Mouse (Mus musculus) limb, embryonic 14.5 days (tissue): Measurements from ENCODE around the gene Ebf1. TPM values are rescaled to one million over a fixed set of nuclear protein-coding genes. Genes with fewer than 3 reads are reported as not detected.

Source experiments
- ATAC-seq: fragments of 200-750 bp; cut with Nextera tagmentation; 2 replicates; pipeline ENCODE4 v1.8.0; 2017; ENCODE audit warnings: low read depth, moderate number of reproducible peaks, moderate TSS enrichment; ENCODE audit not compliant: low FRiP score
- DNase-seq: peaks from one replicate; pipeline ENCODE4 v3.0.0-alpha.2; 2015; ENCODE audit warnings: low spot score
- H3K27ac ChIP-seq: fragments of 300-500 bp; sonication (generic); replicated peaks from 2 replicates; pipeline ENCODE4 v1.5.1; 2014; ENCODE audit warnings: low read depth, mild to moderate bottlenecking, low read length, moderate library complexity, mixed read lengths
- H3K27me3 ChIP-seq: fragments of 300-500 bp; sonication (generic); 2 replicates; pipeline ENCODE4 v1.6.1; 2014; ENCODE audit warnings: low read length, mixed read lengths; ENCODE audit not compliant: control insufficient read depth, insufficient read depth
- H3K36me3 ChIP-seq: fragments of 300-500 bp; sonication (generic); 2 replicates; pipeline ENCODE4 v1.6.1; 2014; ENCODE audit warnings: mild to moderate bottlenecking, low read length, moderate library complexity, mixed read lengths; ENCODE audit not compliant: control insufficient read depth, insufficient read depth
- H3K4me1 ChIP-seq: fragments of 300-500 bp; sonication (generic); 2 replicates; pipeline ENCODE4 v1.6.1; 2014; ENCODE audit warnings: antibody characterized with exemption, low read length, mixed read lengths; ENCODE audit not compliant: control insufficient read depth, insufficient read depth
- H3K4me2 ChIP-seq: fragments of 300-500 bp; sonication (generic); replicated peaks from 2 replicates; pipeline ENCODE4 v1.6.1; 2014; ENCODE audit warnings: low read depth, mild to moderate bottlenecking, low read length, moderate library complexity; ENCODE audit not compliant: severe bottlenecking
- H3K4me3 ChIP-seq: fragments of 300-500 bp; sonication (generic); replicated peaks from 2 replicates; pipeline ENCODE4 v1.5.1; 2014; ENCODE audit warnings: low read length
- H3K9ac ChIP-seq: fragments of 300-500 bp; sonication (generic); 2 replicates; pipeline ENCODE4 v1.6.1; 2014; ENCODE audit warnings: mild to moderate bottlenecking, low read depth, low read length, moderate library complexity; ENCODE audit not compliant: severe bottlenecking
- H3K9me3 ChIP-seq: fragments of 300-500 bp; sonication (generic); 2 replicates; pipeline ENCODE4 v1.6.1; 2016; ENCODE audit warnings: low read length; ENCODE audit not compliant: control insufficient read depth
- POLR2A ChIP-seq: fragments of 200-500 bp; IDR thresholded peaks from 2 replicates; pipeline ENCODE4 v1.8.0; 2012; ENCODE audit warnings: inconsistent platforms, mild to moderate bottlenecking, moderate library complexity, borderline replicate concordance; ENCODE audit not compliant: insufficient read depth, insufficient read length; ENCODE audit errors: extremely low read depth
- WGBS: fragments of 180-500 bp; shearing (Covaris S2); extraction: QIAGEN DNeasy Blood & Tissue Kit; methylation state at CpG from one replicate; pipeline ENCODE4 v1.1.7; 2014; 5-methylcytosine and 5-hydroxymethylcytosine counted together
- polyA plus RNA-seq, 2 experiments: library from polyadenylated mRNA; depleted of rRNA in 1 of 2; stranded (reverse) in 1 of 2; unstranded in 1 of 2; fragments of >200 nt; fragmentation: Nextera tagmentation in 1 of 2; extraction: Ambion mirVana in 1 of 2; gene quantifications; 2 replicates each; pipeline versions ENCODE4 v1.2.1 to v1.2.3; 2012 to 2014

Gene Ebf1
- polyA plus RNA-seq, 2 experiments: 42.9 to 71.4 TPM

- DNase-seq (no peak), ATAC-seq (no peak)
- H3K4me2 ChIP-seq: no peak overlapping the region
- H3K9me3 ChIP-seq: no peaks in the 10 kb centered on the region
- H3K36me3 ChIP-seq: no peaks in the 10 kb centered on the region
- H3K27me3 ChIP-seq: no peaks in the 10 kb centered on the region
- 0 out of 2 replicates have a peak, but pooled peaks cover 9% of the 10 kb centered on the region for H3K4me1 ChIP-seq
- H3K27ac ChIP-seq: no peak overlapping the region
- no peak overlapping the region for H3K4me3 ChIP-seq
- no peak overlapping the region for H3K9ac ChIP-seq
- 82% methylated on average over 5 of the region's 5 CpGs for WGBS
- TF ChIP-seq POLR2A: no peak
Observed at GRCm38 (mm10) chr11:44861108-44861507, 244.0 kb downstream of the Ebf1 start.

- ATAC-seq: no peak
- Histone ChIP-seq H3K4me1 (0 out of 2 replicates have a peak, but pooled peaks cover 9% of the 10 kb centered on the region), H3K27ac (no peak overlapping the region), H3K27me3 (no peaks in the 10 kb centered on the region), H3K4me2 (no peak overlapping the region), H3K36me3 (no peaks in the 10 kb centered on the region), H3K9me3 (no peaks in the 10 kb centered on the region), H3K4me3 (no peak overlapping the region), H3K9ac (no peak overlapping the region)
- WGBS: 55% methylated on average over 8 of the region's 8 CpGs
- TF ChIP-seq POLR2A: no peak
- no peak for DNase-seq
Observed at GRCm38 (mm10) chr11:44863910-44864309, 246.8 kb downstream of the Ebf1 start.

- TF ChIP-seq POLR2A: no peak
- no peak overlapping the region for H3K4me3 ChIP-seq
- no peaks in the 10 kb centered on the region for H3K9me3 ChIP-seq
- no peak overlapping the region for H3K4me2 ChIP-seq
- H3K36me3 ChIP-seq: no peaks in the 10 kb centered on the region
- WGBS: 72% methylated on average over 14 of the region's 14 CpGs
- H3K9ac ChIP-seq: no peak overlapping the region
- ATAC-seq (no peak), DNase-seq (no peak)
- no peaks in the 10 kb centered on the region for H3K27me3 ChIP-seq
- no peak overlapping the region for H3K27ac ChIP-seq
- H3K4me1 ChIP-seq: 0 out of 2 replicates have a peak, but pooled peaks cover 9% of the 10 kb centered on the region
Observed at GRCm38 (mm10) chr11:44866476-44867149, 249.5 kb downstream of the Ebf1 start.

- ATAC-seq: no peak
- no peak for DNase-seq
- H3K36me3 ChIP-seq: no peaks in the 10 kb centered on the region
- no peaks in the 10 kb centered on the region for H3K9me3 ChIP-seq
- H3K27ac ChIP-seq: no peak overlapping the region
- TF ChIP-seq POLR2A: no peak
- no peak overlapping the region for H3K4me3 ChIP-seq
- H3K27me3 ChIP-seq: no peaks in the 10 kb centered on the region
- no peak overlapping the region for H3K9ac ChIP-seq
- no peak overlapping the region for H3K4me2 ChIP-seq
- 0 out of 2 replicates have a peak, but pooled peaks cover 9% of the 10 kb centered on the region for H3K4me1 ChIP-seq
- 70% methylated on average over 4 of the region's 4 CpGs for WGBS
Observed at GRCm38 (mm10) chr11:44867433-44867832, 250.3 kb downstream of the Ebf1 start.

- Histone ChIP-seq H3K9ac (no peak overlapping the region), H3K27ac (no peak overlapping the region), H3K9me3 (no peaks in the 10 kb centered on the region), H3K36me3 (no peaks in the 10 kb centered on the region; the same call in 1 of the 2 replicates), H3K4me2 (no peak overlapping the region), H3K4me3 (no peak overlapping the region), H3K27me3 (no peaks in the 10 kb centered on the region), H3K4me1 (no peaks in the 10 kb centered on the region)
- no peak for TF ChIP-seq POLR2A
- DNase-seq: no peak
- 67% methylated on average over 1 of the region's 1 CpGs for WGBS
- no peak for ATAC-seq
Observed at GRCm38 (mm10) chr11:44873876-44874275, 256.8 kb downstream of the Ebf1 start.
